Mouse (Mus musculus) E14TG2a.4 (cell line): ENCODE measurements around the gene Ugt1a2.

ENCODE experiments used
- H3K27me3 ChIP-seq: 2 replicates; pipeline ENCODE4 v1.6.1; 2014; ENCODE audit warnings: low read length, control low read depth; ENCODE audit not compliant: insufficient read depth
- H3K36me3 ChIP-seq: 2 replicates; pipeline ENCODE4 v1.6.1; 2014; ENCODE audit warnings: low read length, control low read depth; ENCODE audit not compliant: insufficient read depth
- H3K4me1 ChIP-seq: replicated peaks from 2 replicates; pipeline ENCODE4 v1.6.1; 2014; ENCODE audit warnings: low read depth, low read length, control low read depth
- H3K4me3 ChIP-seq: replicated peaks from 2 replicates; pipeline ENCODE4 v1.5.1; 2014; ENCODE audit warnings: mild to moderate bottlenecking, low read length
- H3K9me3 ChIP-seq: 2 replicates; pipeline ENCODE4 v1.6.1; 2014; ENCODE audit warnings: low read length, control low read depth
- CTCF ChIP-seq: conservative IDR thresholded peaks from 2 replicates; pipeline ENCODE4 v1.5.1; 2014; ENCODE audit warnings: low read length
- NANOG ChIP-seq: IDR thresholded peaks from 2 replicates; pipeline ENCODE4 v1.6.1; 2014; ENCODE audit warnings: borderline replicate concordance, low read length, mixed read lengths
- POU5F1 ChIP-seq: IDR thresholded peaks from 2 replicates; pipeline ENCODE4 v1.6.1; 2014; ENCODE audit warnings: low read length, borderline replicate concordance

Gene Ugt1a2

DNA sequence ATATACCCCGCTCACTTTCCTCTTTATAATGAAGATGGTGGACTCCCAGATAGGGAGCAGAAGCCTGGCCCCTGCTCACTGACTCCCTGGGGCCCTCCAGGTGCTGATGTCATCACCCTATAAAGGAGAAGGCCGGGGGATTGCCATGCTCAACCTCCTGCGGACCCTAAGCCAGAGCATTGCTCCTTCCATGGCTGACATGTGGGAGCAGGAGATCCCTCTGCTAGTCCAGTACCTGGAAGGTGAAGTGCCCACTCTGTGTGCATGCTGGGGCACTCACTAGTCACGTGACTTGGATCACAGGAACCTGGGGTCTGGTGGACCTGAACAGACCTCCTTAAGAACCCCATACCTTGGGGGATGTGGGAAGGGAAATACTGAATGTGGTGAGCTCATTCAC lies 40.2 kb downstream of the Ugt1a2 start:
- H3K9me3 ChIP-seq = peaks cover 66% of the 10 kb centered on the region
- no peaks in the 10 kb centered on the region for H3K36me3 ChIP-seq
- peaks cover 5% of the 10 kb centered on the region; the same call in 1 of the 2 replicates for H3K27me3 ChIP-seq
- TF ChIP-seq POU5F1 (no peak), NANOG (no peak), CTCF (no peak)
- no peak overlapping the region for H3K4me3 ChIP-seq
- no peaks in the 10 kb centered on the region for H3K4me1 ChIP-seq

DNA sequence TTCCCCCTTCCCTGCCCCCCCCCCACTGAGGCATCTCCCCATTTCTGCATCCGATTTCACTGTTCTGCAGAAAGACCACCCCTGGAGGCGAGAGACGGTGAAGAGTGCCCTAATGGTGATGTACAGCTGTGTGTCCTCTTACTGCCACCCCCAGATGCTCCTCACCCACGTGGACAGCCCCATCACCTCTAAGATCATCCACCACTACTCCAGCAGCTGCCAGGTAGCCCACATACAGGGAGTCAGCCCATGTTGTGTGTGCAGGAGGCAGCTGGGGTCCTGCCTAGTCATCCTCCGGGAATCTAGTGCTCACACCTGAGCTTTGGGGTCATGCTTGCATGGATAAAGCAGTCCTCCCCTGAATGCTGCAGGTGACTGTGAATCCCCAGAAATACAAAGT lies 43.5 kb downstream of the Ugt1a2 start:
- Histone ChIP-seq H3K4me3 (no peak overlapping the region), H3K4me1 (no peaks in the 10 kb centered on the region), H3K9me3 (peaks cover 36% of the 10 kb centered on the region), H3K36me3 (no peaks in the 10 kb centered on the region), H3K27me3 (peaks cover 6% of the 10 kb centered on the region; the same call in 1 of the 2 replicates)
- no peak for TF ChIP-seq NANOG
- TF ChIP-seq POU5F1 = no peak
- TF ChIP-seq CTCF = no peak

DNA sequence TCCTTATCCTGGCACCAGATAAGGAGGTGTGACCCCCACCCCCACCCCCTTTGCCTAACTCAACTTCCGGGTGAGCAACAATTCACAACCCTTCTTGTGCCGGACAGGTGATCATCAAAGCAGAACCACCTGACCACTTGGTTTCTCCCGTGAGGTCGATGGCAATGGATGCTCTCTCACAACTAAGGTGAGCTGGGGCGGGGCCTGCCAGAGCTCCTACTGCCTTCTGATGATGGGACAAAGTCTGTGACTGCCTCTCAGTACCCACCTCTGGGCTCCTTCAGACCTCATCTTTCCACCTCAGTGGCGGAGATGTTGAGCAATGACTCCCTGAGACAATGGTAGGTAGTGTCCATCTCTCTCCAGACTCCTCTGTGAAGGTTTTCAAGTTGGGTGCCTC lies 45.5 kb downstream of the Ugt1a2 start:
- no peak for TF ChIP-seq CTCF
- no peak for TF ChIP-seq POU5F1
- no peak for TF ChIP-seq NANOG
- Histone ChIP-seq H3K9me3 (peaks cover 20% of the 10 kb centered on the region), H3K27me3 (0 out of 2 replicates have a peak, but pooled peaks cover 2% of the 10 kb centered on the region), H3K4me3 (no peak overlapping the region), H3K36me3 (no peaks in the 10 kb centered on the region), H3K4me1 (no peaks in the 10 kb centered on the region)

DNA sequence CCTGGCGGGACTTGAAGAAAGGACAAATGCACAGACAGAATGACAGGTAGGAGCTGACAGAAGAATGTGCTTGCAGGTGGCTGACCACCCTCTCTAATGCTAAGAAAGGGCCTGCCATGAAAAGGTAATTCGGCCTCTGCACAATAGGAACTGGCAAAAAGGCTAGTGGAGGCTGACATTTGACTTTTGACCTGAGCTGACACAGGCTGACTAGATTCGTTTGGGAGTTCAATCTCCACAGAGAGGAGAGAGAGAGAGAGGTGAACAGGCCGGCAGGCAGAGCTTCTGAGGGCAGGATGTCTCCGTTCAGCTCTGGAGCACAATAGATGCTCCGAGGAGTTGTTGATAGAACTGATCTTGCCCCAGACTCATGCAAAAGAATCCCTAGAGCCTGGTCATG lies 46.0 kb downstream of the Ugt1a2 start:
- no peaks in the 10 kb centered on the region for H3K4me1 ChIP-seq
- H3K27me3 ChIP-seq = 0 out of 2 replicates have a peak, but pooled peaks cover 2% of the 10 kb centered on the region
- no peak overlapping the region for H3K4me3 ChIP-seq
- H3K36me3 ChIP-seq = no peaks in the 10 kb centered on the region
- H3K9me3 ChIP-seq = peaks cover 20% of the 10 kb centered on the region
- TF ChIP-seq POU5F1 = no peak
- TF ChIP-seq NANOG = no peak
- no peak for TF ChIP-seq CTCF

DNA sequence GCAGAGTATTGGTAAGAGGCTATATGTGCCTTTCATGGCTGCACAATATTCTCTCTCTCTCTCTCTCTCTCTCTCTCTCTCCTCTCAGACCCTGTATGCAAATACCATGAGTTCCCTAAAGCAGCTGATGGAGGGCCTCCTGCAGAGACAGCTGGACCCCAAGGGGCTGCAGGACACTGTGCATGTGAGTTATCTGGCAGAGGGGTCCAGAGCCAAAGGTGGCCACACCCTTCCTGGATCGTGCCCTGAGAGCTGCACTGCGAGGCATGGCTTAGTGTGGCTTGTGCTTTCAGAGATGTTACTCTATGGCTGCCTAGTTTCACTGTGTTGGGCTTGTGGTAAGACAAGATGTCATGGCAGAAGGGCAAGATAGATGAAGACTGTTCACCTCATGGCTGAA lies 47.3 kb downstream of the Ugt1a2 start:
- H3K4me3 ChIP-seq = no peak overlapping the region
- TF ChIP-seq CTCF = no peak
- TF ChIP-seq NANOG = no peak
- TF ChIP-seq POU5F1 = no peak
- H3K4me1 ChIP-seq = no peaks in the 10 kb centered on the region
- no peaks in the 10 kb centered on the region for H3K36me3 ChIP-seq
- 0 out of 2 replicates have a peak, but pooled peaks cover 6% of the 10 kb centered on the region for H3K27me3 ChIP-seq
- peaks cover 21% of the 10 kb centered on the region for H3K9me3 ChIP-seq

DNA sequence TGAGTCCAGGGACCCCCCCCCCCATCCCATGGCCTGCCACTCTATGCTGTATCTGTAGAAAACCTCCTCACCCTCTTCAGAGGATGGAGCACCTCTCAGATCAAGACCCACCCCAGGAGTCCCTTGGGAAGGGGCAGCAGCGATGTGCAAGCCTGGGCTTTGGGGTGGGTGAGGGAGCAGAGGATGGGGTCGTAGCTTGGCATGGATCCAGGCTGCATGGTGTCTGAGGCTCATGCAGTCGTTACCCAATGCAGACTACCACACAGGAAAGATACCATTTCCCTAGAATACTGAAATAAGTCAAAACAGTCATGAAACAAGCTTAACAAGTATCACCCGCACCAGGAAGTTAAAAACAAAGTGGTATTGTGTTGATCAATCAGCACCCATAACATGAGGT lies 48.3 kb downstream of the Ugt1a2 start:
- Histone ChIP-seq H3K9me3 (peaks cover 15% of the 10 kb centered on the region; the same call in 1 of the 2 replicates), H3K4me1 (no peaks in the 10 kb centered on the region), H3K4me3 (no peak overlapping the region), H3K27me3 (0 out of 2 replicates have a peak, but pooled peaks cover 7% of the 10 kb centered on the region), H3K36me3 (no peaks in the 10 kb centered on the region)
- no peak for TF ChIP-seq NANOG
- no peak for TF ChIP-seq POU5F1
- TF ChIP-seq CTCF = no peak

DNA sequence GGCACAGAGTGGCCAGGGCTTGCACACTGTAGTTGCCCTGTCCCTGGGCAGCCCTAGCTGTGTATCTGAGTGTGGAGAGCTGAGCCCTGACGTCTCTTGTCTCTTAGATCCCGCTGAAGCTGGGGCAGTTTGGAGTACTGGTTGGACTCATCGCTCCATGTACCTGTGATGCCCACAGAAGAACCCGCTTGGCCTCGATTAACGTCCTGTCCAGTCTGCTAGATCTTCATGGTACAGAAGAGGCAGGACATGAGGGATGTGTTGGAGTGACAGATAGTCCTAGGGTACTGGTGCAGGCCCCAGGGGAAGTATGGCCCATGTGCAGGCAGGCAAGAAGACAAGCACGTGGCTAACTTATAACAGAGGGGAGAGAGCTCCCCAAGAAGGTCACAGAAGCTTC lies 49.2 kb downstream of the Ugt1a2 start:
- H3K9me3 ChIP-seq = peaks cover 15% of the 10 kb centered on the region; the same call in 1 of the 2 replicates
- no peaks in the 10 kb centered on the region for H3K36me3 ChIP-seq
- H3K27me3 ChIP-seq = 0 out of 2 replicates have a peak, but pooled peaks cover 7% of the 10 kb centered on the region
- H3K4me3 ChIP-seq = no peak overlapping the region
- TF ChIP-seq POU5F1 (no peak), NANOG (no peak), CTCF (no peak)
- no peaks in the 10 kb centered on the region for H3K4me1 ChIP-seq

DNA sequence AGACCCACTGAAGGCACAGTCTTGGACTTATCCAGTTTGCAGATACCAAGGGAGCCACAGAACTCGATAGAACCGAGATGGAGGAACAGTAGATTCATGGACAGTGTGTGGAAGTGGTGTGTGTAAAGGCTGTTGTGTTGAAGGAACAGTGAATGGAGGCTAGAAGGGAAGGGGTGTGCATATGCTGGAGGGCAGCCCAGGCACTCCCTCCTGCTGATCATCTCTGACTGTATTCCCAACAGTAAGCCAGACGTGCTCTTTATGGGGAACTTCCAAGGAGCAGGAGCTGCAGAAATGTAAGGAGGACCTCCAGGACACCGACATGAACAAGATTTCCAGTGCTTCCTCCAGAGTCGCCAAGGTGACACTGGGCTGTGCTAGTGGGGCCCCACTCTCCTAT lies 49.6 kb downstream of the Ugt1a2 start:
- no peak overlapping the region for H3K4me3 ChIP-seq
- no peaks in the 10 kb centered on the region for H3K36me3 ChIP-seq
- H3K27me3 ChIP-seq = peaks cover 11% of the 10 kb centered on the region
- peaks cover 15% of the 10 kb centered on the region; the same call in 1 of the 2 replicates for H3K9me3 ChIP-seq
- no peak for TF ChIP-seq POU5F1
- no peak for TF ChIP-seq NANOG
- no peak for TF ChIP-seq CTCF
- H3K4me1 ChIP-seq = no peaks in the 10 kb centered on the region

DNA sequence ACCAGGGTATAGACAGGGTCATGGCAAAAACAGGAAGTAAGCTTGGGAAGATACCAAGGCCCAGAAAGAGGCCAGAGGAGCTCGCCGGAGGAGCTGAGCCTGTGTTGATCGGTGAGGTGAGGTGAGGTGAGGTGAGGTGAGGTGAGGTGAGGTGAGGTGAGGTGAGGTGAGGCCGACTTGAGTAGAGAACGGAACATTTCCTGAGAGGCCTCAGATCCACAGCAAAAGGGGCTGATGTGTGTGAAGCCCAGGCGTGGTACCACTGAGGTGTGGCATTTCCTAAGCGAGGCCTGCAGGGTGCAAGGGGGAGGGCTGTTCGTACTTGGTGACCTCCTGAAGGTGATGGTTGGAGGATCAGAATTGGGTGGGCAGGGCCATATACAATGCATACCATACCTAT lies 52.7 kb downstream of the Ugt1a2 start:
- H3K4me1 ChIP-seq = no peaks in the 10 kb centered on the region
- TF ChIP-seq NANOG (no peak), POU5F1 (no peak), CTCF (no peak; the same call in 1 of the 2 replicates)
- H3K4me3 ChIP-seq = no peak overlapping the region
- H3K27me3 ChIP-seq = peaks cover 34% of the 10 kb centered on the region
- H3K9me3 ChIP-seq = peaks cover 14% of the 10 kb centered on the region
- no peaks in the 10 kb centered on the region for H3K36me3 ChIP-seq
